Mouse (Mus musculus) ovary, postnatal 36 days (tissue): ENCODE data around the gene Olfr1176.

ENCODE experiments used
- DNase-seq: peaks from one replicate; pipeline ENCODE4 v3.0.0; 2022; ENCODE audit warnings: low spot score, mixed read lengths

Gene Olfr1176

DNA sequence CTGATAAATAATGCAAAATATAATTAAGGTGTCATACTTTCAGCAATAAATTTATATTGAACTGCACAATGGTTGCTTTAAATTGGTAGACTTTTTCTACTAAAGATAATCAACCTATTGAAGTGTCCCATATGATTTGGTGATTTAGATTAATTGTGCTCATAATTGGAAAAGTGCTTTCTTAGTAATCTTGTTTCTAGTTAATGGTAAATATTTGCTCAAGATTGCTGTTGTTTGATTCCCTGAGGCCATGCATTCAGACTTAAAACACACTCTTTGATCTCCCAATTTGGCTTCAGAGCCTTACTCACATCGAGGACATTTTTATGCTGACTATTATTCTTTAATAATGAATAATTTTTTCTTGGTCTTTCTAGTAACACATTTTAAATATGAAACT, at the start of gene Olfr1176:
Gene Olfr1176, plus strand, starts transcription at position 301 of the 400 bp plus-strand sequence.
- no peak for DNase-seq

DNA sequence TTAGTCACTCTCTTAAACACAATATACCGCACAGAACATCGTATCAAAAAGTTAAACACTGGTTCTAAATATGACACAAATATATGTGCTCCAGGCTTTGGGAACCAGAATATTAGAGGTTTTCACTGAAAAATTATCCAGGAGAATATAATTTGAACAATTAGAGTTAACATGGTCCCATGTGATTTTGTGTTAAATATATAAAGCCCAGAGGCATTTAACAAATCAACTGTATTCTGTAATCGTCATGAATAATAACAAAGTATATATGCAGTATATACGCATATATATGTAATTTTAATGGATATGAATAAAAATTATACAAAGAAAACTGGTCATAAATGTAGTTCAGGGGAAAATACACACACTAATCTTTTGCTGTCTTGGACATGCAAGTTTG, 21.5 kb upstream of the Olfr1176 start, which contains the start of gene Olfr1174-ps:
Gene Olfr1174-ps, minus strand, starts transcription at position 101 of the 400 bp plus-strand sequence.
- DNase-seq = no peak

DNA sequence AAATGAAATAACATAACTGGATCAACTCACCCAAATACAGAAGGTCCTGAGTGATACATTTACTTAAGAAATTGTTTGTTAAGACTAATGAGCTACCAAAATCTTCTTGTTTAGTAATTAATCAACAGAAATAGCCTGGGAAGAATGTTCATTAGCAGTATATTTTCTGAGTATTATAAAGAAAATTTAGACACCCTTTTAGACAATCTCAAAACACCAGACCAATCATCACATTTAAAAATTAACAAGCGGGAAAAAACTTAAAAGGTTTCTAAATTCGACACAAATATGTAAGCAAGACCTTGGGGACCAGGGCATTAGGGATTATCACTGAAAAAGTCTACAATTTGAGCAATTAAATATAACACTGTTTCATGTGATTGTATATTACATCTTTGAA, 9.4 kb upstream of the Olfr1176 start, which contains the start of gene Olfr1175-ps:
Gene Olfr1175-ps, minus strand, starts transcription at position 101 of the 400 bp plus-strand sequence.
- DNase-seq = no peak

DNA sequence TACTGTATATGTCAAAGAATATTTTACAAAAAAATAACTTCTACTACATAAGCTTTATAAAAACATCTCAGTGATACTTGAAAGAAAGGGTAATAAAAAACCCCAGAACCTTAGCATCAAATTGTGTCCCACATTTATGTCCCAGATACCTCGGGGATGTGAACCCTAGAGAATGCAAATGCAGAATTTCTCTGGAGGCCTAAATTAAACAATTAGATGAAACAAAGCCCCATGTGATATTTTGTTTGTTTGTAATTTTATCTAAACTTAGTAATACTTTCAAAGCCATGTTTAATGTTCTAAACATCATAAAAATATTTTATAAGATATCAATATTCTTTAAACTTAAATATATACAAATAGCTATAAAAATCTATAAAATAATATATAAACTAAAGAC, 9.9 kb downstream of the Olfr1176 start, which contains the start of gene Olfr1177-ps:
Gene Olfr1177-ps, minus strand, starts transcription at position 101 of the 400 bp plus-strand sequence.
- DNase-seq = no peak

DNA sequence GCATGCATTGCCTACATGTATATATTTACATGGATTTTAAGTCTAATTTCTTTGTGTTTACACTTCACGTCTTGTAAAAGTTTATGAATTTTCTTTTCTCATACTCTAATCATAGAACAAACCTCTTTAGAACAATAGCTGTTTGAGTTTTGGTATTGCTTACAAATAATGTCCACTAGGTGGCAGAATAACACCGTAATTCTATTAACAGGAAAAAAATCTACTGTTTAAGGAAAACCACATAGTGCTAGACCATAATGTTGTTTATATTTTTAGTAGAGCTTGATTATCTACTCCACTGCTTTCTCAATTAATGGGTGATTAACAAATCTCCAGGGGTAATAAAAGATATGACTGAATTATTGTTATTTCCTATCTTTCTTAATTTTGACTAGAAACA, 19.8 kb downstream of the Olfr1176 start:
- no peak for DNase-seq

DNA sequence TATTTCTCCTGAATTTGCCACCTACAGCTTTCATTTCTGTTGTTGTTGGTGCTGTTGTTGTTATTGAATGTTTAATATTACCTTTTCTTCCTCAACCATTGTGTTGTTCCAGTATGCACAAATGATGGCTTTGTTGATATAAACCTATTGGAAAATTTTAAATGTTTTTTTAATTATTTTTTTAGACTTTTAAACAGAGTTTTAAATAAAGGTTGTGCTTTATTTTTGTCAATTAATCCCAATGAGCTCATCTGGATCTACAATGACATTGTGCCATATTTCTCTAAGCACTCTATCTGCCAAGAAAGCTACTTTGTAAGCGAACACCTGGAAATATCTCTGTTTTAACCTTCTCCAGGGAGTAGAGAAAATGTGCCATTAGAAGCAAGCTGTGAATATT, 50.2 kb downstream of the Olfr1176 start, which contains the start of gene Olfr1178:
Gene Olfr1178, plus strand, starts transcription at position 301 of the 400 bp plus-strand sequence.
- no peak for DNase-seq
